Comparison of ENCODE assay signal across 8 mouse cellular contexts in genomic region chr11:97531381-97532260, GRCm38 (mm10). TPM values are rescaled to one million over a fixed set of nuclear protein-coding genes. Genes with fewer than 3 reads are reported as not detected.
DNase-seq lines count a peak whose midpoint lies in the region; ATAC-seq lines count a peak whose summit lies in the region.

No protein-coding gene starts in this region.

- peaks cover 37% of the 10 kb centered on the region for H3K4me1 ChIP-seq in hindbrain, embryonic 15.5 days (replicated peaks)

- 7% methylated on average over 46 of the region's 46 CpGs for WGBS in hindbrain, embryonic 15.5 days

- no peaks in the 10 kb centered on the region for H3K9me3 ChIP-seq in hindbrain, embryonic 15.5 days

- peak; percentile 63 for ATAC-seq in hindbrain, embryonic 15.5 days (ENCODE audit: low FRiP score, low read depth)

- peak overlapping the region; percentile 55 for H3K27ac ChIP-seq in hindbrain, embryonic 15.5 days (replicated peaks)

- no peak overlapping the region for H3K9ac ChIP-seq in hindbrain, embryonic 15.5 days

- peaks cover 34% of the 10 kb centered on the region for H3K27me3 ChIP-seq in hindbrain, embryonic 15.5 days

- DNase-seq in WW6 (ENCODE audit: low read depth, low spot score), result peak; percentile 88
- DNase-seq in cerebellum, postnatal 36 days, result peak; percentile 96 to 97
- DNase-seq in frontal cortex, postnatal 36 days (ENCODE audit: low spot score in 2 of 2), result peak; percentile 87 to 91
- DNase-seq in left cerebral cortex, adult 11 months (ENCODE audit: low spot score), result peak; percentile 77
- peak; percentile 89 for DNase-seq in lung, postnatal 36 days
- peak; percentile 94 for DNase-seq in retina, postnatal 1 day
- peak; percentile 97 for DNase-seq in thymus, postnatal 4 days

- peaks cover 29% of the 10 kb centered on the region for H3K36me3 ChIP-seq in hindbrain, embryonic 15.5 days

- H3K4me3 ChIP-seq in hindbrain, embryonic 15.5 days, result peak overlapping the region; percentile 27

- peak overlapping the region; percentile 53 for H3K4me2 ChIP-seq in hindbrain, embryonic 15.5 days

RNA-seq across cellular contexts. Expression of gene 4933428G20Rik, which starts 31.5 kb away (rescaled TPM):
- 1.2 and 1.3 TPM in 2 replicates for polyA plus RNA-seq in hindbrain, embryonic 15.5 days (2015; fragmentation: Nextera tagmentation; extraction: Ambion mirVana)

RNA-seq across cellular contexts. Expression of gene Srcin1, which starts 44.4 kb away (rescaled TPM):
- polyA plus RNA-seq in hindbrain, embryonic 15.5 days (2015; fragmentation: Nextera tagmentation; extraction: Ambion mirVana), result 11.9 TPM in 2 replicates

Comparison
In these comparisons a context has a peak if more than half of its experiments do, and no peak if none do; other contexts are left out.
1. Peak in every context shown above with its lines: DNase-seq, ATAC-seq, H3K4me3 ChIP-seq and H3K27ac ChIP-seq.